Mouse (Mus musculus): Measurements from ENCODE around the gene Vegfd. TPM values are rescaled to one million over a fixed set of nuclear protein-coding genes. Genes with fewer than 3 reads are reported as not detected.

Gene Vegfd
- polyA plus RNA-seq, 1 experiment: 0.52 TPM

DNA sequence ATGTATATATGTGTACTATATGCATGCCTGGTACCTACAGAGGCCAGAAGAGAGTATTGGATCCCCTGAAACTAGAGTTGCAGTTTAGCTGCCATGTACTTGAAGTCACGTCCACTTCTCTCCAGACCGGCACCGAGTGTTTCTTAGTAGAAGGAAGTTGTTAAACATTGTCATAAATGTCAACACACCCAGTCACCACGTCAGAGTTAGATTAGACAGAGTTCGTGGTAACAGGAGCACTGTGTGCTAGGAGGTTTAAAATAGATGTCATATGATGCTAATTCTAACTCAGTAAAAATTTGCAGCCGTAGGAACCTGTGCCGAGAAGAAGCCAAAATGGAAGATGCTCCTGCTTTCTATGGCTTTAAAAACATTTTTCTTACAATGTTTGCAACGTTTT lies 63.5 kb downstream of the Vegfd start, which contains the start of gene Asb11:
TSS of gene Asb11 (plus strand) at position 286 of the 400 bp plus-strand sequence.
- DNase-seq: no peak
- TF ChIP-seq CTCF (IDR thresholded peaks at IDR 0.05; ENCODE audit: borderline replicate concordance, insufficient read depth, low read depth, low read length) (no peak), POLR2A (IDR thresholded peaks at IDR 0.05; ENCODE audit: borderline replicate concordance, insufficient read depth, low read length) (no peak)
- H3K4me3 ChIP-seq (replicated peaks; ENCODE audit: insufficient read depth, low read depth, low read length): no peak within 1 kb of the TSS
- 83% methylated on average over 8 of the region's 8 CpGs for WGBS
- no peaks in the 10 kb centered on the region for H3K27me3 ChIP-seq (ENCODE audit: control insufficient read depth, insufficient read depth, low read length)
- no peaks in the 10 kb centered on the region for H3K4me1 ChIP-seq (ENCODE audit: control insufficient read depth, insufficient read depth, low read length)
- H3K27ac ChIP-seq (ENCODE audit: insufficient read depth, low read length): no peak within 1 kb of the TSS

- Histone ChIP-seq H3K27me3 (ENCODE audit: control insufficient read depth, insufficient read depth, low read length) (no peaks in the 10 kb centered on the region), H3K4me3 (replicated peaks; ENCODE audit: insufficient read depth, low read depth, low read length) (no peak overlapping the region), H3K27ac (ENCODE audit: insufficient read depth, low read length) (no peak overlapping the region), H3K4me1 (ENCODE audit: control insufficient read depth, insufficient read depth, low read length) (no peaks in the 10 kb centered on the region)
- no peak for DNase-seq
- WGBS: 80% methylated on average over 7 of the region's 7 CpGs
- TF ChIP-seq POLR2A (IDR thresholded peaks at IDR 0.05; ENCODE audit: borderline replicate concordance, insufficient read depth, low read length) (no peak), CTCF (IDR thresholded peaks at IDR 0.05; ENCODE audit: borderline replicate concordance, insufficient read depth, low read depth, low read length) (no peak)
Observed at GRCm38 (mm10) chrX:164439462-164439861, 66.3 kb downstream of the Vegfd start.

- Histone ChIP-seq H3K4me1 (ENCODE audit: control insufficient read depth, insufficient read depth, low read length) (no peaks in the 10 kb centered on the region), H3K27me3 (ENCODE audit: control insufficient read depth, insufficient read depth, low read length) (no peaks in the 10 kb centered on the region), H3K27ac (ENCODE audit: insufficient read depth, low read length) (no peak overlapping the region), H3K4me3 (replicated peaks; ENCODE audit: insufficient read depth, low read depth, low read length) (no peak overlapping the region)
- TF ChIP-seq POLR2A (IDR thresholded peaks at IDR 0.05; ENCODE audit: borderline replicate concordance, insufficient read depth, low read length): no peak
- no peak for TF ChIP-seq CTCF (IDR thresholded peaks at IDR 0.05; ENCODE audit: borderline replicate concordance, insufficient read depth, low read depth, low read length)
- WGBS: 40% methylated on average over 2 of the region's 2 CpGs
- peak in 1 of 2 experiments; percentile 13 for DNase-seq
Observed at GRCm38 (mm10) chrX:164440140-164440539, 67.0 kb downstream of the Vegfd start.

GRCm38 (mm10) chrX:164440703-164441102 lies 67.5 kb downstream of the Vegfd start:
- no peak for TF ChIP-seq CTCF (IDR thresholded peaks at IDR 0.05; ENCODE audit: borderline replicate concordance, insufficient read depth, low read depth, low read length)
- TF ChIP-seq POLR2A (IDR thresholded peaks at IDR 0.05; ENCODE audit: borderline replicate concordance, insufficient read depth, low read length): no peak
- 90% methylated on average over 3 of the region's 3 CpGs for WGBS

DNA sequence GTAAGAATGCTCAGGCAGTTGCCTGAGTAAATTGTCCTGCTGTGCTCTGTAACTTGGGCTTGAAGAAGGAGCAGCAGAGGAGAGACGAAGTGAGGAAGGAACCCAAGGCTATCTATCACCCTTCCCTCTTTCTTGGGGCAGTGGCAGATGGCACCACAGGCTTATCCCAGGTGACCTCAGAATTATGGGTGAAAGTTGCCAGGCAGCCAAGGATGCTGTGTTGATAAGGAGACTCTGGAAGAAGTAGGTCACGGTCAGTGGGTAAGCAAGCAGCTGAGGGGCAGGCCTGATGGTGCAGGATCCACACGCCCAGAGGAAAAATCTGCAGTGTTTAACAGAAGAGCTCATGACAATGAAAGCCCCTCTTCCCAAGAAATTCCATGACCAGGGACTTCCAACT lies 68.1 kb downstream of the Vegfd start:
- TF ChIP-seq CTCF (IDR thresholded peaks at IDR 0.05; ENCODE audit: borderline replicate concordance, insufficient read depth, low read depth, low read length) (no peak), POLR2A (IDR thresholded peaks at IDR 0.05; ENCODE audit: borderline replicate concordance, insufficient read depth, low read length) (no peak)
- H3K4me3 ChIP-seq (replicated peaks; ENCODE audit: insufficient read depth, low read depth, low read length): no peak overlapping the region
- no peaks in the 10 kb centered on the region for H3K27me3 ChIP-seq (ENCODE audit: control insufficient read depth, insufficient read depth, low read length)
- DNase-seq: peak in 1 of 2 experiments; percentile 7
- no peak overlapping the region for H3K27ac ChIP-seq (ENCODE audit: insufficient read depth, low read length)
- no peaks in the 10 kb centered on the region for H3K4me1 ChIP-seq (ENCODE audit: control insufficient read depth, insufficient read depth, low read length)
- 35% methylated on average over 3 of the region's 3 CpGs for WGBS

More at GRCm38 (mm10) chrX:164440703-164441102, 67.5 kb downstream of the Vegfd start:
- DNase-seq: no peak
- Histone ChIP-seq H3K4me3 (replicated peaks; ENCODE audit: insufficient read depth, low read depth, low read length) (no peak overlapping the region), H3K4me1 (ENCODE audit: control insufficient read depth, insufficient read depth, low read length) (no peaks in the 10 kb centered on the region), H3K27ac (ENCODE audit: insufficient read depth, low read length) (no peak overlapping the region), H3K27me3 (ENCODE audit: control insufficient read depth, insufficient read depth, low read length) (no peaks in the 10 kb centered on the region)

DNA sequence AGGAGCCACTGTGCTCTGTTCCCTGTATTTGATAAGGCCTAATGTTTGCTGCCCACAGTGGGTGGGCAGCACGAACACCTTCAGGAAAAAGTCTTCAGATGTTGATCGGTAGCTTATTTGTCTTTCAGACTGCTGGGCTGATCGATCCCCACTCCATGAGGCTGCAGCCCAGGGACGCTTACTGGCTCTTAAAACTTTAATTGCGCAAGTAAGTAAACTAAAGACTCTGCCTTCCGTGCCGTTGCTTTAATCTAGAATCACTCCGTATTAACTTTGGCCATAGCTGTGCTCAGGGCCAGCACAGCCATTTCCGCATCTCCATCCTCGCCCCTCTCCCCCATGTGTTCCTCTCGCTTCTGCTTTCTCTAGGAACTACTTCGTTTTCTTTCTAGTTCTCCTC lies 72.4 kb downstream of the Vegfd start:
- Histone ChIP-seq H3K27ac (ENCODE audit: insufficient read depth, low read length) (no peak overlapping the region), H3K4me1 (ENCODE audit: control insufficient read depth, insufficient read depth, low read length) (no peaks in the 10 kb centered on the region), H3K27me3 (ENCODE audit: control insufficient read depth, insufficient read depth, low read length) (no peaks in the 10 kb centered on the region), H3K4me3 (replicated peaks; ENCODE audit: insufficient read depth, low read depth, low read length) (no peak overlapping the region)
- TF ChIP-seq POLR2A (IDR thresholded peaks at IDR 0.05; ENCODE audit: borderline replicate concordance, insufficient read depth, low read length) (no peak), CTCF (IDR thresholded peaks at IDR 0.05; ENCODE audit: borderline replicate concordance, insufficient read depth, low read depth, low read length) (no peak)
- no peak for DNase-seq
- 93% methylated on average over 12 of the region's 12 CpGs for WGBS

DNA sequence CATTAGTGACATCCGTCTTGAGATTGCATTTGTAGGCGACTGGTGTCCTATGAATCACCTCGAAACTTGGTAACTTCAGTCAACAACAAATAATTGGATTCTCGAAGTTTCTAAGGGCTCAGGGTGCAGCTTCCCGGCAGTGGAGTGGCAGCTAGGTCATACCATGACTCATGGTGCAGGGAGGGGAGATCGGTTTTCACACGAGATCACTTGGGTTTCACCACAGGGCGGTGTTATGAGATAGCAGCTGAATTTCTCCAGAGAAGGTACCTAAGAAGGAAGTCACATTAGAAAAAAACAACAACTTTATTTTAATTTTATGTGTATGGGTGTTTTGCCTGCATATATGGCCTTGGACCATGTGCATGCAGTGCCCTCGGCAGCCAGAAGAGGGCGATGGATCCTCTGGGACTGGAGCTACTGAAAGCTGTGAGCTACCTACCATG lies 73.0 kb downstream of the Vegfd start:
- Histone ChIP-seq H3K4me1 (ENCODE audit: control insufficient read depth, insufficient read depth, low read length) (no peaks in the 10 kb centered on the region), H3K4me3 (replicated peaks; ENCODE audit: insufficient read depth, low read depth, low read length) (no peak overlapping the region), H3K27me3 (ENCODE audit: control insufficient read depth, insufficient read depth, low read length) (no peaks in the 10 kb centered on the region), H3K27ac (ENCODE audit: insufficient read depth, low read length) (no peak overlapping the region)
- TF ChIP-seq CTCF (IDR thresholded peaks at IDR 0.05; ENCODE audit: borderline replicate concordance, insufficient read depth, low read depth, low read length) (no peak), POLR2A (IDR thresholded peaks at IDR 0.05; ENCODE audit: borderline replicate concordance, insufficient read depth, low read length) (no peak)
- WGBS: 90% methylated on average over 10 of the region's 10 CpGs
- no peak for DNase-seq

DNA sequence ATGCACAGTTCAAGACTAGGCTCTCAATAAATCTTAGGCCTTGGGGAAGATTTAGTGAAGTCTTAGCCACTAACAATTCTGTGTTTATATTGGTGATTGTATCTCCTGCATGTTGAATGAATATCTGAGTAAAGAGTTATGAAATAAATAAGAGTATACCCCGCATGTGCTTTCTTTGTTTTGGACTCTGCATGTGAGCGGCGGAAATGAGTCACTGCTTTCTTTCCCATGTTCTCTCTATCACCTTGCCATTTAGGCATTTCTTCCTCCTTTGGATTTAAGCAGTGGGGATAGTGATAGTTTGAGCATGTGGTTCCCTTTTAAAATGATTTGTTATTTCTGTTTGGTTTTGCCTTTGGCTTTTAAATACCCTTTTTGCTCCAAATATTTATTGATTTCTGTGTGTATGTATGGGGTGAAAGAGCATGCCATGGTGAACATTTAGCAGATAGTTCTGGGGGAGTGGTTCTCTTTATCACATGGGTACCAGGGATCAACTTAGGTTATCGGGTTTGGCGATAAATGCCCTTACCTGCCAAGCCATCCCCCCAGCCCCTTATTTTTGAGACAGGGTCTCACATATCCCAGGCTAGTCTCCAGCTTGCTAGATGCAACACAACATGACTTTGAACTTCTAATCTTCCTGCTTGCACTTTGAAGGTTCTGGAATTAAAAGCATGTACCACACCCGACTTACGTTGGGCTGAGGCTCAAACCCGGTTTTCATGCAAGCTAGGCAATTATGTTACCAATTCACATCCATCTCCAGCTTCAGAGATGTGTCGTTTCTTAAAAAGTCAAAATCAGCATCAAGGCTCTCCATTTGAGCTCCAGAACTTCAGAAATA lies 73.9 kb downstream of the Vegfd start:
- 89% methylated on average over 9 of the region's 9 CpGs for WGBS
- no peak overlapping the region for H3K27ac ChIP-seq (ENCODE audit: insufficient read depth, low read length)
- no peak for TF ChIP-seq CTCF (IDR thresholded peaks at IDR 0.05; ENCODE audit: borderline replicate concordance, insufficient read depth, low read depth, low read length)
- TF ChIP-seq POLR2A (IDR thresholded peaks at IDR 0.05; ENCODE audit: borderline replicate concordance, insufficient read depth, low read length): no peak
- no peaks in the 10 kb centered on the region for H3K4me1 ChIP-seq (ENCODE audit: control insufficient read depth, insufficient read depth, low read length)
- H3K27me3 ChIP-seq (ENCODE audit: control insufficient read depth, insufficient read depth, low read length): no peaks in the 10 kb centered on the region
- H3K4me3 ChIP-seq (replicated peaks; ENCODE audit: insufficient read depth, low read depth, low read length): no peak overlapping the region
- DNase-seq: no peak
